In genomic region chr7:58677111-58677805, GRCm38 (mm10) we compare ENCODE assay signal across 8 mouse cellular contexts. TPM values are rescaled to one million over a fixed set of nuclear protein-coding genes. Genes with fewer than 3 reads are reported as not detected.
DNase-seq lines count a peak whose midpoint lies in the region; TF ChIP-seq lines count a peak whose summit lies in the region.

No protein-coding gene starts in this region.

- peaks cover 1% of the 10 kb centered on the region; the same call in 1 of the 2 replicates for H3K36me3 ChIP-seq in heart, embryonic 10.5 days
- no peaks in the 10 kb centered on the region for H3K36me3 ChIP-seq in hindbrain, embryonic 10.5 days

- peak; percentile 98 for DNase-seq in heart, adult 11 months
- no peak for DNase-seq in heart, embryonic 10.5 days (ENCODE audit: low spot score)
- DNase-seq in gastrocnemius, adult 18-20 months (ENCODE audit: low spot score): peak; percentile 80
- peak; percentile 29 for DNase-seq in lung, adult 2 months
- DNase-seq in thymus, postnatal 14 days: peak; percentile 78
- no peak for DNase-seq in cerebellum, postnatal 36 days
- DNase-seq in embryo, embryonic 10 days (ENCODE audit: low spot score): no peak
- no peak for DNase-seq in hindbrain, embryonic 10.5 days (ENCODE audit: low spot score)

- no peak overlapping the region for H3K27ac ChIP-seq in heart, embryonic 10.5 days
- H3K27ac ChIP-seq in hindbrain, embryonic 10.5 days: no peak overlapping the region

- H3K9me3 ChIP-seq in heart, embryonic 10.5 days: no peaks in the 10 kb centered on the region
- no peaks in the 10 kb centered on the region for H3K9me3 ChIP-seq in hindbrain, embryonic 10.5 days

- H3K4me1 ChIP-seq in heart, embryonic 10.5 days: no peaks in the 10 kb centered on the region
- peaks cover 4% of the 10 kb centered on the region for H3K4me1 ChIP-seq in lung, adult 2 months (ENCODE audit: control insufficient read depth, insufficient read depth, low read length)
- 0 out of 2 replicates have a peak, but pooled peaks cover 5% of the 10 kb centered on the region for H3K4me1 ChIP-seq in hindbrain, embryonic 10.5 days (replicated peaks)

- TF ChIP-seq POLR2A in lung, adult 2 months (IDR thresholded peaks at IDR 0.05; ENCODE audit: borderline replicate concordance, extremely low read depth, low read depth, low read length): no peak

- H3K4me3 ChIP-seq in heart, embryonic 10.5 days: no peak overlapping the region
- H3K4me3 ChIP-seq in lung, adult 2 months (replicated peaks; ENCODE audit: extremely low read depth, low read depth, low read length): no peak overlapping the region
- no peak overlapping the region for H3K4me3 ChIP-seq in hindbrain, embryonic 10.5 days

- no peaks in the 10 kb centered on the region for H3K27me3 ChIP-seq in heart, embryonic 10.5 days (ENCODE audit: insufficient read depth, poor library complexity, severe bottlenecking)
- H3K27me3 ChIP-seq in hindbrain, embryonic 10.5 days (ENCODE audit: insufficient read depth, poor library complexity, severe bottlenecking): no peaks in the 10 kb centered on the region

- TF ChIP-seq CTCF in lung, adult 2 months (IDR thresholded peaks at IDR 0.05; ENCODE audit: insufficient read depth, low read length): no peak

- 61% methylated on average over 5 of the region's 5 CpGs for WGBS in heart, embryonic 10.5 days
- 22% methylated on average over 5 of the region's 5 CpGs for WGBS in lung, adult 2 months
- whole genome bisulfite sequencing in hindbrain, embryonic 10.5 days: 70% methylated on average over 5 of the region's 5 CpGs

RNA-seq across cellular contexts. Expression of gene Atp10a, which starts 21.3 kb away (rescaled TPM):
- polyA plus RNA-seq in heart, embryonic 10.5 days (2016; fragmentation: Nextera tagmentation; extraction: Ambion mirVana): 1.7 and 3.5 TPM in 2 replicates
- total RNA-seq in gastrocnemius, adult 18-20 months (2021): 1 to 10 TPM in 1 of 2 experiments, under 1 TPM in 1; 0.94 to 1.5 TPM
- polyA plus RNA-seq in lung, adult 2 months (2012; rRNA removed): 8.6 and 8.9 TPM in 2 replicates
- polyA plus RNA-seq in hindbrain, embryonic 10.5 days (2016; fragmentation: Nextera tagmentation; extraction: Ambion mirVana): 1.7 and 2.3 TPM in 2 replicates

Comparison
In these comparisons a context has a peak if more than half of its experiments do, and no peak if none do; other contexts are left out.
1. DNase-seq: peak in heart, adult 11 months (single experiment), gastrocnemius, adult 18-20 months (single experiment), lung, adult 2 months (single experiment) and thymus, postnatal 14 days (single experiment); none in heart, embryonic 10.5 days (single experiment), cerebellum, postnatal 36 days (0 of 2), embryo, embryonic 10 days (single experiment) and hindbrain, embryonic 10.5 days (single experiment).